Mouse (Mus musculus) induced T-regulatory cell, adult 2 months (primary cell): ENCODE data around the gene Aasdh.
A peak's percentile ranks its signal among the peaks of the same experiment; 100 is the strongest.
"Not testable (repeated sequence)": the region's sequence is repeated elsewhere in the genome, so short reads cannot be mapped to it uniquely, and the experiment has no call there.

Experiments used
- DNase-seq: peaks from one replicate; pipeline ENCODE4 v3.0.0-alpha.2; 2012; ENCODE audit warnings: low read depth

Aasdh gene

DNA sequence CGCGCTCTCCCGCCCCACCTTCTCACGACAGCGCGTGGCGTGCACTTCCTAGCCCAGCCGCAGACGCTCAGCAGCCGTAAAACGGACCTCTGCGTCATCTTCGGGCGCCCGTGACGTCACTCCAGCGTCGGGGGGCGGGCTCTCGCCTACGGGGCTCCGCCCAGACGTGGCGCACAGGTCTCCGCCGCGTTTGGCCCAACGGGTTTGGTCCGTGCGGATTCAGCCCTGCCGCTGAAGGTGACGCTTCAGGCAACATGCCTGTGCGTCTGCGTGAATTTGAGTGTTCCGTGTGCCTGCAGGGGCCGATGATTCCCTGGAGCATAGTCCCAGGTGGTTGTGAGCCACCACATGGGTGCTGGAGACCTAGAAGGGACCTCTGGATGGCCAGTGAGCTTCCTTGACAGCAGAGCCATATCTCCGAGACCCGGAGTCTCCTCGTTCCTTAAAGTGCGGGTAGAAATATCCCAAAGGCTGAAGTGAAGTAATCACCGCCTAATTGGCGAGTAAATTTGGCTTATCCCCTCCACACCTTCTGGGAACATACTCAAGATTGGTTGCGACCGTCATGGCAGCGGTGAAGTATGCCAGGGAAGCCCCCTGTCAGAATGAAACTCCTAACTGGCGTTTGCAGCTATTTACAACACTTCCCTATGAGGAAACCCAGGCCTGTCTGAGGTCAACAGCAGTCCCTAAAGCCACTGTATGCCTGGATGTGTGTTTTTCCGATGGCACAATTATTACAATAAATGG lies at the start of gene Aasdh:
Aasdh (minus strand) TSS at position 110 of the 750 bp plus-strand sequence.
- DNase-seq, result peak; percentile 97

DNA sequence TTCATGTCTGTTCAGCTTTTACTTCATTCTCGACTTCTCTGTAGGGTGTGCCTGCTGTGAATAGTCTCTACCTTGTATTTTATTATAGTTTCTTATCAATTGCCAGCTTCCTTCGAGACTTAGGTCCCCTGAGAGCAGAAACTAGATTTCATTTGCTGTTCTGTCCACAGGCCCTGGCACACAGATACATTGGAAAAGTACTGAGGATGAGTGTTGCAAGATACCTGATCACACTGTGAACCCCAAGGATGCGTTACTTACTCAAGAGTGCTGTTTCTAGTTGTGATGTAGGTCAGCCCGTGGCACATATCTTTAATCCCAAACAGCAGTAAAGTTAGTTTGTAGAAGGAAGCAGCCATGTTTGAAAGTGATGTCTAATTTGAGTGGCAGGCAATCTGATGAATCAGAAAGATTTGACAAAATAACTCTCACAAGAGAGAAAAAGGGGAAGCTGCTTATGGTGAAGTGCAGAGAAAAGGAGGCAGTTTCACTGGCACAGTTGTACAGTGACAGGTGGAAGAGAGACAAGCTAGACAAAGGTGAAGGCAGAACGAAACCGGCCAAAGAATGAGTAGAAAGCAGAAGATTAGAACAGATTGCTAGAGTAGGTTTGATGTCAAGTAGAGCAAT lies 49.1 kb upstream of the Aasdh start:
- DNase-seq, result no peak

- DNase-seq, result no peak
These were observed 48.5 kb upstream of the Aasdh start for GRCm38 (mm10) chr5:76953794-76954193.

- DNase-seq, result peak; percentile 21
These were observed 47.1 kb upstream of the Aasdh start for GRCm38 (mm10) chr5:76952112-76953040.

GRCm38 (mm10) chr5:76951106-76952027 lies 46.1 kb upstream of the Aasdh start, which contains the start of the genes Paics and Ppat:
Gene Paics, plus strand, starts transcription at chr5:76951307.
Gene Ppat, minus strand, starts transcription at chr5:76951578.
- DNase-seq, result peak; percentile 100

- no peak for DNase-seq
These were observed 45.2 kb upstream of the Aasdh start for GRCm38 (mm10) chr5:76950343-76951105.

- DNase-seq, result peak; percentile 34
These were observed 42.4 kb upstream of the Aasdh start for GRCm38 (mm10) chr5:76947758-76948157.

- no peak for DNase-seq
These were observed 41.8 kb upstream of the Aasdh start for GRCm38 (mm10) chr5:76947142-76947541.

DNA sequence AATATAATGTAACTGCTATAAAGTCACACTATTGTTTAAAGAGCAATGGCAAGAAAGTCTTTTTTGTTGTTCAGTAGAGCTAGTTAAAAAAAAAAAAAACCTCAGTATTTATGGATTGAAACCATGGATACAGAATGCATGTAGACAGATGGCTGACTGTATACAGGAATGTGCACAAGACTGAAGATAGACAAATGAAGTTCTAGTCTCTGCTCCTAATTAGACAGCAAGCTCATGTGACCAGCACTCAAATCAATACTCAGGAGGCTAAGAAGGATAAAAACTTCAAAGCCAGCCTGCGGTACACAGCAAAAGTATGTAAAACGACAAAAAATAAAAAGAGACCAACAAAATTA lies 40.3 kb upstream of the Aasdh start:
- no peak for DNase-seq

DNA sequence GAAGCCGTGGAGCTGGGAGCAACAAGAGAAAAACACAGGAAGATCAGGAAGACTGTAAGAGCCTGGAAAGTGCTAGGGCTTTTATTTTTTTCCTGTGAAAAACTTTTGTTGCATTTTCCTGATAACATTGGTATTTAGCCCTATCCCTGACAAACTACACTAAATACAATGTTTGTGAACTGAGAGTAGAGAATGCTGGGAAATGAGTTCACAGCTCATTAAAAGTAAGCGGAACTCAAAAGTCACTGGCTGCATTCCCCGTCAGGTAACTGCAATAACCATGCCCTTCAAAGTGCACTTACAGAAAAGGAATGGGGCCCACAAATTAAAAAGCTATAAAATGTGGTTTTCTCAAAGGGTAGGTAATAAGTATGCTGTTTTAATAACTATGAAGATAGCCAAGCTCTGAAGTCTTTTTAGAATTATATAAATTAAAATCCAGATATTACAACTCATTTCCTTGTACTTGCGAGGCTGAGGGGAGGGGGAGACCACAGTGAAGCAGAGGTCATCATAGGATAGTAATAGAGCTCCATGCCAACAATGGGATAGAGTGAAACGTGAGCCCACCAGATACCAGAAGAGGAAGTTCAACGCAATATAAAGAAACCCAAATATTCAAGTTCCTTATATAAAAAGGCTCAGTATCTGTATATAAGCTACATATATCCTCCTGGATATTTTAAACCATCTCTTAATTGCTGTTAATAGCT lies 39.8 kb upstream of the Aasdh start:
- no peak for DNase-seq

DNA sequence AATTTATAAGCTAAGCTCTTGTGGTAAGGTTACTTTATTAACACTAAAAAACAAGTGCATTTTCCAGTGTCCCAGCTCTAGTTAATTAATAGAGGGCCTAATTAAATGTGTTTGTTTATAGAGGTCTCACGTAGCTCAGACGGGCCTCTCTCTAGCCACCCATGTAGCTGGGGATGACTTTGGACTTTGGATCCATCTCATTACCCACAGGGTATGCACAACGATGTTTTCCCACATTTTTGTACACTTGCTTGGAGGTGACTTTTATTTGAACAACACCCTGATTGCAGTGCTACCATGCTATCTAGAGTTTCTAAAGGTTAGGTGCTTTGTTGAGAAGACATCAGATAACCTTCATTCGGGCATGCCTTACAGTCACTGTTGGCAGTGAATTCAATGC lies 37.2 kb upstream of the Aasdh start:
- no peak for DNase-seq

- no peak for DNase-seq
These were observed 36.7 kb upstream of the Aasdh start for GRCm38 (mm10) chr5:76941975-76942374.

GRCm38 (mm10) chr5:76939717-76940116 lies 34.4 kb upstream of the Aasdh start:
- no peak for DNase-seq

- DNase-seq, result no peak
These were observed 24.0 kb upstream of the Aasdh start for GRCm38 (mm10) chr5:76929180-76929877.

GRCm38 (mm10) chr5:76928124-76928832 lies 23.0 kb upstream of the Aasdh start:
- no peak for DNase-seq

- no peak for DNase-seq
These were observed 19.0 kb upstream of the Aasdh start for GRCm38 (mm10) chr5:76924296-76924695.

DNA sequence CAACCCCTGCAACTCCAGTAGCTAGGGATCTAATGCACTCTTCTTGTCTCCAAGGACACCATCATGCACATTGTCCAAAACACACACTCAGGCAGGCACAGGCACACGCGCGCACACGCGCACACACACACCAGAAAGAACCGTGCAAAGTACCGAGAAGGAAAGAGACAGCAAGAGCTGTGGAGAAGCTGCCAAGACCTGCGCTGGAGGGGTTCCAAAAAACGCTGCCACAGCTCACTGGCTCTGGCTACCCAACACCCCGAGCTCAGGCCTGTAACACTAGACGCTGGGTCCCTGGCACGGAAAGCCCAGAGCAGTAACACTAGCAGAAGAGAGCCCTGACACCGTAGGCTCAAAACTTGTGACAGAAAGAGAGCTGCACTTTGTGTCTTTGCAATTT lies 18.1 kb upstream of the Aasdh start:
- DNase-seq, result no peak

GRCm38 (mm10) chr5:76922833-76923232 lies 17.5 kb upstream of the Aasdh start:
- no peak for DNase-seq

- not testable (repeated sequence) for DNase-seq
These were observed 7.2 kb upstream of the Aasdh start for GRCm38 (mm10) chr5:76912522-76912921.
